Mouse (Mus musculus): ENCODE results near the gene Rufy3.
"Not testable (repeated sequence)": the region's sequence is repeated elsewhere in the genome, so short reads cannot be mapped to it uniquely, and the experiment has no call there.

The Rufy3 gene

GRCm38 (mm10) chr5:88564501-88565147 lies at the start of gene Rufy3:
Gene Rufy3, plus strand, starts transcription at chr5:88565040.
- DNase-seq = peak; percentile 57

DNA sequence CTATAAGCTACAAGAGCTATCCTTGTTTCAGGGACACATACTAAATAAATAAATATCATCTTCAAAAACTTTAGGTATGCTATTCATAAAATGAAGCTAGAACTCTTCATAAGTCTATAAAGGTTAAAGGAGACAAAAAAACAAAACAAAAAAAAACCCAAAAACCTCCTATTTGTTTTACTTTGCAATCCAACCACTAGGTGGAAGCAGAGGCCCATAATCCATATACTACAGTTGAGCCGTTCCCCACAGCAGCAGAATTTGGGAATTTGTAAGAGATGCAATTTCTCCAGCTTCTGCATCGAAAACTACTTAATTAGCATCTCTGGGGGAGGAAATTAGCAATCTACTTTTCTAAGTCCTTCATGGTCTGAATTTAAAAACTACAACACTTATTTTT lies 45.6 kb upstream of the Rufy3 start:
- peak; percentile 51 for DNase-seq

DNA sequence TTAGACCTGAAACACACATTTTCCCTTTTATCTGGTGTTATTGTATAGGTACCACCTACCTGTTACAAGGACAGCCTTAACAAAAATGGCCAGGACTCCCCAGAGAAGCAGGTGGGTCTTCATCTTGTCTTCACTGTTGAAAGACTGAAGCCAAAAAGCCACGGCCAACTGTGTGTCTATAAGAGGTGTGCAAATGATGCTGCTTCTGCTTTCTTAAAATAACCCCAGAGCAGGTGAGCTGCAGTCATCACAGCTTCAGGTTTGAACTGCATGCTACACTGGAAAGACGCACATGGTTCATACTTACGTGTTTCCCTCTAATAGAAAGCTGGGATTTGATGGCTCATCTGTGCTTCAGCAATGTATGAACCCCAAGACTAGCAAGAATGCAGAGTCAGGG lies 37.2 kb upstream of the Rufy3 start, which contains the start of gene Jchain:
TSS of gene Jchain (minus strand) at position 235 of the 400 bp plus-strand sequence.
- no peak for DNase-seq

- no peak for DNase-seq
These were observed 33.9 kb upstream of the Rufy3 start for GRCm38 (mm10) chr5:88530908-88531307.

- DNase-seq = no peak
These were observed 30.1 kb upstream of the Rufy3 start for GRCm38 (mm10) chr5:88534697-88535096.

GRCm38 (mm10) chr5:88540845-88541244 lies 24.0 kb upstream of the Rufy3 start:
- no peak for DNase-seq

DNA sequence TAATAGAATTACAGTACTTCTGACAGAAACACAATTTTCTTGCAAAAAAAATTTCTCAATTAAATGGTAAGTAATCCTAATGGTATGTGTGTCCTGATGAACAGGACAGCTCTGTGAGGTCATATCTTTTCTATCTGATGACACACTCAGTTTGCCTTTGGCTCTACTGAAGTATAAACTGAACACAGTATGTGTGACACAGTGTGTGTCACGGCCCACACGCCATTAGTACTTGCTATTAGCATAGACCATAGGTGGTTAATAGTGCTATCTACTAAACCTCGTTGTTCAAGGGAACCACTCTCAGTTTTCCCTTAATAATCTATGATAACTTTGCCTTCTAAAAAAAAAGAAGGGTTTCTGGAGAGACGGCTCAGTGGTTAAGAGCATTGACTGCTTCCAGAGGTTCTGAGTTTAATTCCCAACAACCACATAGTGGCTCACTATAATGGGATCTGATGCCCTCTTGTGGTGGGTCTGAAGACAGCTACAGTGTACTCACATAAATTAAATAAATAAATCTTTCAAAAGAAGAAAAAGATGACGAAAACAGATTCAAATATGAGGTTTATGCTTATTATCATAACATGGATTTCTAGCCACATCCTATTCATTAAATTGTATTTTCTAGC lies 22.1 kb upstream of the Rufy3 start:
- peak; percentile 52 for DNase-seq

DNA sequence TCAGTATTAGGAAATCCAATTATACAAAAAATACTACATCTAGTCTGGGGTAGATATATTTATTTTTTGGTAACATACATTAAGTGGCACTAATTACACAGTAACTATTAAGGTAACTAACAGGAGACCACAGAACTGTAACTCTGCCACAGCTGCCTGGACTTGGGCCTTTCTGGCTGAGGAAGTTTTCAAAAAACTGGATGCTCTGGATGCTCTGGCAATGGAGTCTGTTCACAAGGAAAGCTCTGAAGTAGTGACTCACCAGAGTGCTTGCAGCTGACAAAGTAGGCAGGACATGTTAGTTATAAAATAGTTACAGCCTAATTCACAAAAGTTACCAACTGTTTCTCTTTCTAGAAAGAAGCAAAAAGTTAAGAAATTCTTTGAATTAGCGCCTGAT lies 20.4 kb upstream of the Rufy3 start:
- not testable (repeated sequence) for DNase-seq

GRCm38 (mm10) chr5:88545536-88545935 lies 19.3 kb upstream of the Rufy3 start:
- DNase-seq = no peak

DNA sequence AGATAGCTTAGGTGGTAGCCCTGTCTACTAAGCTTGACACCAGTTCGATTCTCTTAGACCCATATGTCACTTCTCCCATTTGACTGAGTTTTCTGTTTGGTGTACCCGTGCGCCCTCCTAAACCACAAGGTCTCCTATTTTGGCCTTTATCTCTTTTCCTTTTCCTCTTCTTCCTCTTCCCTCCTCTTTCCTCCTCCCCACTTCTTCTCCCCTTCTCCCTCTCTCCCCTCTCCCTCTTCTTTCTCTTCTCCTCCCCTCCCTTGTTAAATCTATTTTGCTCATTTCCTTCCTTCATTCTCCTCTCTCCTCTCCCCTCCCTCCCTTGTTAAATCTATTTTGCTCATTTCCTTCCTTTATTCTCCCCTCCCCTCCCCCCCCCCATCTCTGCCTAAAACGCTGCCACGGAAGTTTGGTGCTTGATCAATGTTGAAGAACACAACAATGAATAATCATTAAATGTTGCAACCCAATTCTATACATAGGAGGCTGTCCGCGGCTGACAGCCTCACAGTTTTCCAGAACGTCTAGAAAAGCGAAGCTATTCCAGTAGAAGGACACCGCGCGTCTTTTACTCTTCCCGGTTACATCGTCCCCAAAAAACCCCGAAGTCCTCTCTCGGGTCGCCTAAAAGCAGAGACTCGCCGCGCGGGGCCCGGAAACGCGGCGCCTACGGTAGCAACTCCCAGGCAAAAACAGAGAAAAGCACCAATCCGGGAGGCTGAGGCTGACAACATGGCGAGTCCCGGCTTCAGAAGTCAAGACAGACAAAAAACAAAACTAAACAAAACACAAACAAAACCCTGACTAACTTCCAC lies 11.4 kb upstream of the Rufy3 start:
- peak; percentile 47 for DNase-seq

DNA sequence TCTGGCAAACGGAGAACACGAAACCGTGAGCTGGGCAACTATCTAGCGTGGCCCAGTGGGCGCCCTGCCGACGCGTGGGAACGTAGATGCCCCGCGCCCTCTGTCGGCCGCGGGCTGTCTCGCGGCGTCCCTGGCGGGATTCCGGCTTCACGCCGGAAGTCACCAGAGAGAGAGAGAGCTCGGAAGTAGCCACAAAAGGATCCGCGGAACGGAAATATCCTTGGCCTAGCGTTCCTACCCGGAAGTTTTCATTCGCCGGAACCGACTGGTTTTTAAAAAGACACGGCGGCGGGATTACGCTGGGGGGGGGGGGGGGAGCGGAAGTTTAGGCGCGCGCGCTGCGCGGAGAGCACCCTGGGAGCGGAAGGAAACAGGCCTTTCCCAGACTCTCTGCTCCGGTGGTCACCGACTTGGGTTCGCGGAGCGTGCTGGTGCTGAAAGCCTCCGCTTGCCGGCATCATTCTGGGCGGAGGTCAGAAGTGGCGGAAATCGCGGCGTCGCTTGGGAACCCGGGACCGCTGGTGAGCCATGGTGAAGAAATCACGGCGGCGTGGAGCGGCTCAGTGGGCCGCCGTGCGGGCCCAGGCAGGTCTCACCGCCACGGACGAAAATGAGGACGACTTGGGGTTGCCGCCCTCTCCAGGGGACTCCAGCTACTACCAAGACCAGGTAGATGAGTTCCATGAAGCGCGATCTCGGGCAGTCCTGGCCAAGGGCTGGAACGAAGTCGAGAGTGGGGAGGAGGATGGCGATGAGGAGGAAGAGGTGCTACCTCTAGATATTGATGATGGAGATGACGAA lies 10.6 kb upstream of the Rufy3 start, which contains the start of gene Utp3:
TSS of gene Utp3 (plus strand) at position 377 of the 801 bp plus-strand sequence.
- peak; percentile 97 for DNase-seq

GRCm38 (mm10) chr5:88558991-88559390 lies 5.8 kb upstream of the Rufy3 start:
- no peak for DNase-seq

DNA sequence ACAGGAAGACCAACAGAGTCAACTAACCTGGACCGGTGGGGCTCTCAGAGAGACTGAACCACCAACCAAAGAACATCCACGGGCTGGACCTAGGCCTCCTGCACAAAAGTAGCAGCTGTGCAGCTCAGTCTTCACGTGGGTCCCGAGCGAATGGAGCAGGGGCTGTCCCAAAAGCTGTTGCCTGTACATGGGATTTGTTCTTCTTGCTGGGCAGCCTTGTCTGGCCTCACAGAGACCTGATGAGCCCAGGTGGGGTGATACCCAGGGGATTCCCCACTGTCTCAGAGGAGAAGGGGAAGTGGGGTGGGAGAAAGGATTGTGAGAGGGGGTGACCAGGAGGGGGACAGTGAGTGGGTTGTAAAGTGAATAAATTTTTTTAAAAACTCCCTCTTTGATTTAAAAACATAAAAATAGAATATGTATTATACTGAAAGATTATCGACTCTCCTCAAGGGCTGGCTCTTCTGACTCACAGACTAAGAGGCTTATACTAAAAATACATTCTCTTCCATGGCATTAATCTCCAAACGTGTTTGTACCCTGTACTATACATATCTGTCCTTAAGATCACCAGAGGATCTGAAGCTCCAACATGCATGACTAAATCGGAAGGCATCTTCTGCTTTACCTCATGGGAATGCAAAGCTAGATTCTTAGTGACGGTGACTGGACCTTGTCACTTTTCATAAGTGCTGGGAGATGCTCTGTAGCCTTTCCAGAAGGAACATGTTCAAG lies 3.6 kb upstream of the Rufy3 start:
- no peak for DNase-seq

DNA sequence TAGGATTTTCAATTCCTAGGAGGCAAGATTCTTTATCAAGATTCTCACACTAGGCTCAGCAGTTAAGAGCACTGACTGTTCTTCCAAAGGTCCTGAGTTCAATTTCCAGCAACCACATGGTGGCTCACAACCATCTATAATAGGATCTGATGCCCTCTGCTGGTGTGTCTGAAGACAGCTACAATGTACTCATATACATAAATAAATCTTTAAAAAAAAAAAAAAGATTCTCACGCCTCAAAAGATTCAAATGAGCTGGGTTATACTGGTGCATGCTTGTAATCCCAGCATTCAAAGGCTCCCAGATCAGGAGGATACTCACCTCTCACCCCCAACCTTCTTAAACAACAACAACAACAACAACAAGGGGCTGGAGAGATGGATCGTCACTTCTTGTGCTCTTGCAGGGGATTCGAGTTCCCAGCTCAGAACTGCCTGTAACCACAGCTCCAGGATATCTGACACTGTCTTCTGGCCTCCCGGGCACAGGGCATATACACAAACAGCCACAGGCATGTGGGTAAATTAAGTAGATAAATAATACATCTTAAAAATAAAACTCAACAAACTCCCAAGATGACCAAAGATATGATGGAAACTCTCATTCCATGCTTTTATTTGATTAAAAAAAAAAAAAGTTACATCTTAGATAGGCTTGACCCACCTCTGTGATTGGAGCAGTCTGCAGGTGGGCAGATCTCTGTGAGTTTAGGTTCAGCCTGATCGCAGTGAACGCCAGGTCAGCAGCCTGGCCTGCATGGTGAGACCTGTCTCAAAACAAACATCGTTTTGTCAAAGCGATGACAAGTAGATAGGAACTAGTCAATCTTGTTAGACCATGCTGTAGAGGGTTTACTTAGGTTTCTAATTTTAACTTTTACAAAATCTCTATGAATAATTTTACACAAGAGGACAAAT lies 1.7 kb upstream of the Rufy3 start:
- no peak for DNase-seq

DNA sequence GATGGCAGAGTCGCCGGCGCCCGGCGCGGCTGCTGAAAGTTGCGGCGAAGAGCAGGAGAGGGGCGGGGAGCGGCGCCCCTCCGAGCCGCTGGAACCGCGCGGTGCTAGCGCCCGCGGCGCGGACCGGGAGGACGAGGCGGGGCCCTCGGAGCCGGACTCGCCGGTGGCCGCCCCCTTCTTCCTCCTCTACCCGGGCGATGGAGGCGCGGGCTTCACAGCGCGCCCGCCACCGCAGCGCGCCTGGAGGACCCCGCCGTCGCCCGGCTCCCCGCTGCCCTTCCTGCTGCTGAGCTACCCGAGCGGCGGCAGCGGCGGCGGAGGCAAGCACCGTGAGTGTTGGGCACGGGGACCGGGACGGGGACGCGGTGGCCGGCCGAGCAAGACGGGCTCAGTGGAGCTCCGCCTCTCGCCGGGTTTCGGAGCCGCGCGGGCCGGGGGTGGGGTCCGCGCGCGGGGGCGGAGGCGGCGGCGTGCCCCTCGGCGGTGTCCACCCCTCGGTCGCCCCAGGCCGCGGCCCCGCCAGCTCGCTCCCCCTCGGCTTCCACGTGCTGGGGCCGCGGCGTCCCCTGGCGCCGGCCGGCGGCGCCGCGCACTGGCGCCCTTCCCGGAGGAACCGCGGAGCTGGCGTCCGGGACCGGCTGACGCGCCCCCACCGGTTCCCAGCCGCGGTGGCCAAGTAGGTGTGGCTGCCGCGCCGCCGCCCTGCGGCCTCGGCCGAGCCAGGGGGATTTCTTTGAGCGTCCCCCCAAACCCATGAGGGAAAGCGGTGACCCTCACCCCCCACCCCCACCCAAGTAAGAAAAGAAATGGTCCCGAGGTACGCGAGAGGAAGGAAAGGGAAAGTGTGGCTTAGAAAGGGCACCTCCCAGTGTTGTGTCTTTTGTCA lies 551 bp downstream of the Rufy3 start:
- peak; percentile 59 for DNase-seq

DNA sequence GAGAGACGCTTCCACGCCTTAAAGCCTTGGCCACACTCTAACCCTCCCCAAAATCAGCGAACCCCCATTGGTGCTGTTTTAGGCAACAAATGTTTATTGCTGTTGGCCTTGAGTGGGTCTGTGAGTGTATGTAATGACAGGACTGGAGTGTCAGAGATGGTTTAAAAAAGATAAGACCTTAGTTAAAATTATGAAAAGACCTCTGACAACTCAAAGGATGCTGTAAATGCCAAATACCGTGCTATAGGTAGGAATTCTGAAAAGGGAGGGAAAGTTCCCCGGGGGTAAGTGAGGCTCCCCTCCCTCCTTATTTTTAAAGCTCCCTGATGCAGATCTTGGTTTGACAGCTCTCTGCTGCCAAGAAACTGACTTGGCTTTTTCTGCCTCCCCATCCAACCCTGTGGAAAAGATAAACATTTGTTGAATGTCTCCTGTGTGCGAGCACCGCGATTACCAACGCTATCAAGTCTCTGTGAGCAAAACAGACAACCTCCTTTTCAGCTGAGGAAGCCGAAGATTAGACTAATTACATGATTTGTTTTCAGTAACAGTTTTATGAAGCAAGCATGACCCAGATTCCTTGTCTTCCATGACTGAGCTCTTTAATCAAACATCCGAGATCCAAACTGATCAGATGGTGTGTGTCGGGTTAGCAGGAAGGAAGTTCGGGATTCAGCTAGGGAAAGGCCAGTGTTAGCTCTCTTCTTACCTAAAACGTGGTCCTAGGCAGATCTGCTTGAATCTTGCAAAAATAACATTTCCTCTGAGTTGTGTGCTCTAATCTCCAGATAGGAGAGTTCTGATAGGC lies 1.4 kb downstream of the Rufy3 start:
- no peak for DNase-seq

DNA sequence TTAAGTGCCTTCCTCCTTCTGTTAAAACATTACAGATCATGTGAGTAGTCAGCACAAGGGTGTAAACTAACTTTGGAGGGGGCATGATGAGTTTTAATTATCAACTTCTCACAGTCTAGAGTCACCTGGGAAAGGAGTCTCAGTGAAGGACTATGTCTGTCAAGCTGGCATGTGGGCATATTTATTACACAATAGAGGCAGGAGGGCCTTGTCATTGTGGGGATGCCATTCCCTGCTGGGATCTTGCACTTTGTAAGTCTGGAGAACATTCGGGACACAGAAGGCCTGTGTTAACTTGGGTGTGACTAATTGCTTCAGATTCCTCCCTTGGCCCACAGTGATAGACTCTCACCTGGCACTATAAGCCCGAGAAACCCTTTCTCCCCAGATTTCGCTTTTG lies 4.7 kb downstream of the Rufy3 start:
- DNase-seq = no peak

DNA sequence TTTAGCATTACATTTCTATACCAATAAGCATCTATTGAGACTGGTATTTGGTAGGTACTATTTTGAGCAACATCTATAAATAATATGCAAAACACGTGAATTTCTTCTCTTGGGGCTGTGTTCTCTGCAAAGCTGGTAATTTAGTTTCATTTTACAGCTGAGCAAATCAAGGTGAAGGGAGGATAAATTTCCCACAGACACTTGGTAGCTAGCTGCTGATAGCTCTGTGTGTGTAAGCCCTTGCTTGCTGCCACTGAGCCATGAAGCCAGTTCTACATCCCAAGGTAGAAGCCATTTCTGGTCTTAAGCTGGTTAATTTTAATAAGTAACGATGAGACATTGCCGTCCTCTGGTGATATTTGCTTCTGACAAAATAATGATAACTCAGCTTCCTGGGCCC lies 10.0 kb downstream of the Rufy3 start:
- no peak for DNase-seq
